In genomic region chr6:128033172-128033867, GRCm38 (mm10) we compare ENCODE assay signal across 8 mouse cellular contexts.
DNase-seq lines count a peak whose midpoint lies in the region; ATAC-seq lines count a peak whose summit lies in the region.

No protein-coding gene starts in this region.

- H3K4me2 ChIP-seq in heart, embryonic 14.5 days (ENCODE audit: low read length): peak overlapping the region; percentile 95

- no peaks in the 10 kb centered on the region for H3K9me3 ChIP-seq in heart, embryonic 14.5 days (ENCODE audit: control insufficient read depth, low read length)

- H3K4me3 ChIP-seq in heart, embryonic 14.5 days (ENCODE audit: control insufficient read depth in 1 of 2, insufficient read depth in 1 of 2, low read depth in 1 of 2, low read length in 2 of 2): peak overlapping the region; percentile 59 to 72

- H3K9ac ChIP-seq in heart, embryonic 14.5 days (ENCODE audit: low read length): peak overlapping the region; percentile 89

- 0 out of 2 replicates have a peak, but pooled peaks cover 4% of the 10 kb centered on the region for H3K36me3 ChIP-seq in heart, embryonic 14.5 days (ENCODE audit: control insufficient read depth, insufficient read depth, low read length)

- 28% methylated on average over 11 of the region's 11 CpGs for WGBS in heart, embryonic 14.5 days

- ATAC-seq in heart, embryonic 14.5 days (ENCODE audit: insufficient number of reproducible peaks, insufficient read depth, low FRiP score, low read depth): no peak

- DNase-seq in heart, adult 18-20 months: peak; percentile 62 to 64
- DNase-seq in heart, adult 8-10 months (ENCODE audit: low spot score): no peak
- peak; percentile 61 to 63 for DNase-seq in cerebellum, postnatal 14 days
- DNase-seq in lung, postnatal 10 days: peak; percentile 61
- DNase-seq in right cerebral cortex, postnatal 10 days (ENCODE audit: low spot score in 2 of 2): no peak
- no peak for DNase-seq in layer of hippocampus, adult 8-10 months (ENCODE audit: low spot score in 2 of 2)
- DNase-seq in urinary bladder, adult 2 months (ENCODE audit: low spot score): no peak

- H3K27me3 ChIP-seq in heart, embryonic 14.5 days (ENCODE audit: control insufficient read depth, insufficient read depth, low read length): no peaks in the 10 kb centered on the region

- H3K4me1 ChIP-seq in heart, embryonic 14.5 days (ENCODE audit: control insufficient read depth in 2 of 2, insufficient read depth in 2 of 2, low read length in 2 of 2): peaks cover 51 to 86% of the 10 kb centered on the region in 2 experiments

- peak overlapping the region; percentile 90 to 93; a peak in 3 of 4 replicates for H3K27ac ChIP-seq in heart, embryonic 14.5 days (replicated peaks in 1 of 2; ENCODE audit: control insufficient read depth in 1 of 2, insufficient read depth in 1 of 2, low read depth in 2 of 2, low read length in 2 of 2)

Comparison
In these comparisons a context has a peak if more than half of its experiments do, and no peak if none do; other contexts are left out.
1. DNase-seq: peak in heart, adult 18-20 months (2 of 2), cerebellum, postnatal 14 days (2 of 2) and lung, postnatal 10 days (single experiment); none in heart, adult 8-10 months (single experiment), right cerebral cortex, postnatal 10 days (0 of 2), layer of hippocampus, adult 8-10 months (0 of 2) and urinary bladder, adult 2 months (single experiment).